Mouse (Mus musculus): ENCODE measurements around the gene 6430571L13Rik. TPM values are rescaled to one million over a fixed set of nuclear protein-coding genes. Genes with fewer than 3 reads are reported as not detected.

6430571L13Rik gene
- polyA plus RNA-seq, 1 experiment from 2014 or later: 0.90 TPM

DNA sequence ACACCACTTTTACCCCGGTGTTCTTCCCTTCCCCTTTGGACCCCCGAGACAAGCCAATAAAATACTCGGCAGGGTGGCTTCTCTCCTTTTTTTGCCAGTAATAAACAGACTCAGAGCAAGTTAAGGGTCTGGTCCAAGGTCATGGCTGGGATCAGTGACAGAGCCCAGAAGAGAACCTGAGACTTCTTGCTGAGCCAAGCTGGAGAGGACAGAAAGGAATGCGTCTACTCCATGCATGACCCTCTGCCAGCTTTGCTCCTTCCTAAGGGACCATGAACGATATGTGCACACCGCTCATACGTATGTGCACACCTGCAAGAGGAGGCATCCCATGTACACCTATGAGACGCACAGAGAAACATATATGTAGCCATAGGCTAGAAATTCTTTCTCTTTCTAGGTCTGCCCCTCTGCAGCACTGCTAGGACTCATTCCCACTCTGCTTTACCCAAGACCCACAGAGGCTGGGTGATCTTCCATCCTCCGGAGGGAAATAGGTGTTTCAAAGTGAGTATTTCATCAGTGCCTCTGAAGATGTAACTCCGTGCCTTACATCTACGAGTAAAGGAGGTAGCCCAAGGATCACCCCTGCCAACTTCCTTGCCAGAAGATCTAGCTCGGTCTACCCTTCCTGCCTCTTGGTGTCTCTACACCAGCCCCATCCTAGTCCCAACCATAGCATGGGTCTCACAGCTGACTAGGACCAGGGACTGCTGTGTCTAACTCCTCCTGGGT, 676 bp downstream of the 6430571L13Rik start:
- ATAC-seq (ENCODE audit: insufficient read depth, low FRiP score): no peak
- no peaks in the 10 kb centered on the region for H3K9me3 ChIP-seq (replicated peaks; ENCODE audit: control insufficient read depth, low read length)
- H3K4me2 ChIP-seq (ENCODE audit: low read depth, low read length): peak overlapping the region; percentile 86
- peak overlapping the region; percentile 76 for H3K9ac ChIP-seq (ENCODE audit: low read length)
- peaks cover 6% of the 10 kb centered on the region; the same call in 1 of the 2 replicates for H3K4me1 ChIP-seq (ENCODE audit: control insufficient read depth, insufficient read depth, low read length)
- no peak overlapping the region for H3K27ac ChIP-seq (ENCODE audit: low read length)
- H3K4me3 ChIP-seq (replicated peaks; ENCODE audit: low read length): peak overlapping the region; percentile 71
- peaks cover 6% of the 10 kb centered on the region; the same call in 1 of the 2 replicates for H3K27me3 ChIP-seq (ENCODE audit: control insufficient read depth, insufficient read depth, low read length)
- WGBS: 49% methylated on average over 12 of the region's 12 CpGs
- H3K36me3 ChIP-seq (ENCODE audit: control insufficient read depth, insufficient read depth, low read length): no peaks in the 10 kb centered on the region

DNA sequence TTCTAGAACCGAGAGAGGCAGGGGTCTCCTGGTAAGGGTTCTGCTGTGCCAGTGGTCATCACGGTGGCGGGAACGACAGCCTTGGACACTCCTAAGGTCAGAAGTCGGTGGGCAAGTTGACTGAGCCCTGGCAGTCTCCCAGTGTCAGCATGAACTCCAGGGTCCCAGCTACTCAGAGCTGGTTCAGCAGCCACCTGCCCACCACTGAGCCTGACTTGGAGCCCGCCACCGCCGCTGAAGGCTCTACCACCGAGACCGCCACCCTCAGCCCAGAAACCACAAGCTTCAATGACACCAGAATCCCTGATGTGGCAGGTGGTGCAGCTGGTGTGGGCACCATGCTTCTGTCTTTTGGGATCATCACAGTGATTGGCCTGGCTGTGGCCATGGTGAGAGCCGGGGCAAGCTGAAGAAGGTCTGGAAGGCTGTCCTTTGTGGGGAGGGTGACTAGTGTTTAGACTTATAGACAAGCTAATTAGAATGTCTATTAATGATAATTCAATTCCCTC, 1.9 kb downstream of the 6430571L13Rik start:
- WGBS: 82% methylated on average over 11 of the region's 11 CpGs
- ATAC-seq (ENCODE audit: insufficient read depth, low FRiP score): no peak
- Histone ChIP-seq H3K36me3 (ENCODE audit: control insufficient read depth, insufficient read depth, low read length) (no peaks in the 10 kb centered on the region), H3K4me1 (ENCODE audit: control insufficient read depth, insufficient read depth, low read length) (peaks cover 6% of the 10 kb centered on the region; the same call in 1 of the 2 replicates), H3K9me3 (replicated peaks; ENCODE audit: control insufficient read depth, low read length) (no peaks in the 10 kb centered on the region), H3K27me3 (ENCODE audit: control insufficient read depth, insufficient read depth, low read length) (peaks cover 6% of the 10 kb centered on the region; the same call in 1 of the 2 replicates), H3K4me2 (ENCODE audit: low read depth, low read length) (no peak overlapping the region), H3K9ac (ENCODE audit: low read length) (no peak overlapping the region), H3K27ac (ENCODE audit: low read length) (no peak overlapping the region), H3K4me3 (replicated peaks; ENCODE audit: low read length) (no peak overlapping the region)

DNA sequence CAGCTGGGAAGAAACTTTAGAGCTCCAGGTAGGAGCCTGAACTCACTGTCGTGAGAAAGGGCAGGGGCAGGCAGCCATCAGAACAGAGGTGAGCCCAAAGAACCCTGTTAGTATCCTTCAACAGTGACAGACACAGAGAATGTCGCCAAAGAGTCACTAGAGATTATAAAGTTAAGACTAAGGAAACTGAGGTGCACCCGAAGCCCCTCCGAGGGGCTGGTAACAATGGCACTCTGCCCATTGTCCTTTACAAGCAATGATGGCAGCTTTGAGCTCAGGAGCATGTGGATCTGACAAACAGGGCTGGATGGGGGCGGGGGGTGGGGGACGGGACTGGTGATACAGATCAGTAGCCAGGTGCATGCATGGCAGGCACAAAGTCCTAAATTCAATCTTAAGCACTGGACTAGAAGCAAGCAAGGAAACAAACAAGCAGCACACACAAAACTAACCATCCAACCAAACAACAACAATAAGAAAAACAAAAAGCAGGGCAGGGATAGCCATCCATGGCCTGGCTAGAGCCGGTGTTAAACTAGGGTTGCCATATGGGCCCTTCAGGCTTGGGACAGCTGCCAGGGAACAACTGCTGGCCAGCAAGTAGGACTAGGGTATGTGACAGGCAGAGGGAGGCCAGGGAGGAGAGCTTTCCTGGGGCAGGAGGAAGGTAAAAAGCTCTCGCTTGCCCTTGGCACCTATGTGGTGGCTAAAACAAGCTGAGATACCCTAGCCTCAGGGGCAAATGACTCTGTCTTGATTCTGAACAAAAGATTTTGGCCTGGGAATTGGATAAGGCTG, 2.9 kb downstream of the 6430571L13Rik start:
- Histone ChIP-seq H3K9me3 (replicated peaks; ENCODE audit: control insufficient read depth, low read length) (no peaks in the 10 kb centered on the region), H3K9ac (ENCODE audit: low read length) (0 out of 2 replicates have a peak overlapping the region, but pooled peaks have one; percentile 35), H3K4me2 (ENCODE audit: low read depth, low read length) (no peak overlapping the region), H3K4me1 (ENCODE audit: control insufficient read depth, insufficient read depth, low read length) (no peaks in the 10 kb centered on the region), H3K27me3 (ENCODE audit: control insufficient read depth, insufficient read depth, low read length) (peaks cover 6% of the 10 kb centered on the region; the same call in 1 of the 2 replicates), H3K27ac (ENCODE audit: low read length) (no peak overlapping the region), H3K4me3 (replicated peaks; ENCODE audit: low read length) (no peak overlapping the region), H3K36me3 (ENCODE audit: control insufficient read depth, insufficient read depth, low read length) (no peaks in the 10 kb centered on the region)
- 63% methylated on average over 8 of the region's 8 CpGs for WGBS
- ATAC-seq (ENCODE audit: insufficient read depth, low FRiP score): no peak

DNA sequence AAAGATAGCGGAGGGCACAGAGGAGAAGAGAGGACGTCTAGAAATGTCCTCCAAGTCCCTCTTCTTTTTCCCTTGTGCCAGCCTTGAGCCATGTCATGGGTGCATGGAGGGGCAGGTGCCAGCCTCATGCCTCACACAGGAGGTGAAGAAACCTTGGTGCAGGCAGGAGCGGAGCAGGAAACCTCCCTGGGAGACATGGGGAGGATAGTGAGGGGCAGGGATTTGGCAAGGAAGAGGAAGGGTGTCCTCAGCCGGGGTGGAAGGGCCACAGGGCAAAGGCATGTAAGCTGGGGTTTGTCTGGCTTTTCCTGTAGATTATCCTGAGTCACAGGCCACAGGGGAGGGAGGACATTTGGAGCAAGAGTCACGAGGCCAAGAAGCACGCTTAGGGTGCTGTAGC, 3.6 kb downstream of the 6430571L13Rik start:
- H3K36me3 ChIP-seq (ENCODE audit: control insufficient read depth, insufficient read depth, low read length): no peaks in the 10 kb centered on the region
- no peak overlapping the region for H3K27ac ChIP-seq (ENCODE audit: low read length)
- H3K4me1 ChIP-seq (ENCODE audit: control insufficient read depth, insufficient read depth, low read length): no peaks in the 10 kb centered on the region
- no peak overlapping the region for H3K9ac ChIP-seq (ENCODE audit: low read length)
- H3K9me3 ChIP-seq (replicated peaks; ENCODE audit: control insufficient read depth, low read length): no peaks in the 10 kb centered on the region
- H3K4me3 ChIP-seq (replicated peaks; ENCODE audit: low read length): no peak overlapping the region
- ATAC-seq (ENCODE audit: insufficient read depth, low FRiP score): no peak
- WGBS: 61% methylated on average over 6 of the region's 6 CpGs
- peaks cover 6% of the 10 kb centered on the region; the same call in 1 of the 2 replicates for H3K27me3 ChIP-seq (ENCODE audit: control insufficient read depth, insufficient read depth, low read length)
- H3K4me2 ChIP-seq (ENCODE audit: low read depth, low read length): no peak overlapping the region

DNA sequence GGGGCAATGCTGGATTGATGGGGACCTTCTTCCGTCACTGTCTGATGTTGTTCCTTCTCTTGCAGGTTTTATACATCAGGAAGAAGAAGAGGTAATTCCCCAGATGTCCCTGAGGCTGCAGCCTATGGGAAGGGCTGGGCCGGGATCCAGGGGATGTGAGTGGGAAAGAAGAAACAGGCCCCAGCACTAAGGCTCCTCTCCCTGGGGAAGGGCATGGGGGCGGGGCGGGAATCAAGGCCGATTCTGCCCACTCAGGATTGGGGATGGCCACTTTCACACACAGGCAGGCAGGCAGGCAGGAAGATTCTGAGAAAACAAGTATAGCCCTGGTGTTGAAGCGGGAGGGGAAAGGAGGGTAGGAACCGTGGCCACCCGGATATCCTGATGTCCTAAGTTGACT, 5.7 kb downstream of the 6430571L13Rik start:
- Histone ChIP-seq H3K4me2 (ENCODE audit: low read depth, low read length) (no peak overlapping the region), H3K4me3 (replicated peaks; ENCODE audit: low read length) (no peak overlapping the region), H3K9ac (ENCODE audit: low read length) (no peak overlapping the region), H3K27me3 (ENCODE audit: control insufficient read depth, insufficient read depth, low read length) (peaks cover 4% of the 10 kb centered on the region; the same call in 1 of the 2 replicates), H3K4me1 (ENCODE audit: control insufficient read depth, insufficient read depth, low read length) (no peaks in the 10 kb centered on the region), H3K9me3 (replicated peaks; ENCODE audit: control insufficient read depth, low read length) (no peaks in the 10 kb centered on the region), H3K27ac (ENCODE audit: low read length) (no peak overlapping the region), H3K36me3 (ENCODE audit: control insufficient read depth, insufficient read depth, low read length) (no peaks in the 10 kb centered on the region)
- ATAC-seq (ENCODE audit: insufficient read depth, low FRiP score): no peak
- 89% methylated on average over 8 of the region's 8 CpGs for WGBS

DNA sequence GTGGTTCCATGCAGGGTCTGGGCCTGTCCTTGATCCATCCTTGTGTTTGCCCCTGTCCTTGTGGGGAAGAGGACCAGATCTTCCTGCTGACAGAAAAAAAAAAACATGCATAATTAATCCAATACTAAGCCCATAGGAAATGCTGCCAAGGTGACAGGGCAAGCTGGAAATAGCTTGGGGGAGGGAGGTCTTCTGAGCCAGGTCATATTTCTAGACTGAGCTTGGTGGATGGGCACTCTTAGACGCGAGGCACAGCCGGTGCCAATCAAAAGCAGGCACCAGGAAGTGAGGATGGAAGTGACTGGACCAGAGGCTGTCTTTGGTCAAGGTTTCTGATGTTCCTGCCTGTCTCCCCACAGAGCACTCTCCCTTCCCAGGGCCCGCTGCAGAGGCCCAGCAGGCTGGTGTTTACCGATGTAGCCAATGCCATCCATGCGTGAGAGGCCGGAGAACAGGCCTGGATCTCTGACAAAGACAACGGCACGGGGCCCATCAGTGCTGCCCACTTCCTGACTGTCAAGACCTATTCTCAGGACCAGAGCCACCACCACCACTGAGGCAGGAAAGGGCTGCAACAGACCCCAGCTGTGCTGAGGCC, 7.3 kb downstream of the 6430571L13Rik start:
- no peaks in the 10 kb centered on the region for H3K9me3 ChIP-seq (replicated peaks; ENCODE audit: control insufficient read depth, low read length)
- no peak overlapping the region for H3K9ac ChIP-seq (ENCODE audit: low read length)
- no peak overlapping the region for H3K4me2 ChIP-seq (ENCODE audit: low read depth, low read length)
- H3K4me1 ChIP-seq (ENCODE audit: control insufficient read depth, insufficient read depth, low read length): no peaks in the 10 kb centered on the region
- H3K27ac ChIP-seq (ENCODE audit: low read length): no peak overlapping the region
- H3K36me3 ChIP-seq (ENCODE audit: control insufficient read depth, insufficient read depth, low read length): no peaks in the 10 kb centered on the region
- ATAC-seq (ENCODE audit: insufficient read depth, low FRiP score): no peak
- 71% methylated on average over 9 of the region's 9 CpGs for WGBS
- H3K4me3 ChIP-seq (replicated peaks; ENCODE audit: low read length): no peak overlapping the region
- no peaks in the 10 kb centered on the region for H3K27me3 ChIP-seq (ENCODE audit: control insufficient read depth, insufficient read depth, low read length)

DNA sequence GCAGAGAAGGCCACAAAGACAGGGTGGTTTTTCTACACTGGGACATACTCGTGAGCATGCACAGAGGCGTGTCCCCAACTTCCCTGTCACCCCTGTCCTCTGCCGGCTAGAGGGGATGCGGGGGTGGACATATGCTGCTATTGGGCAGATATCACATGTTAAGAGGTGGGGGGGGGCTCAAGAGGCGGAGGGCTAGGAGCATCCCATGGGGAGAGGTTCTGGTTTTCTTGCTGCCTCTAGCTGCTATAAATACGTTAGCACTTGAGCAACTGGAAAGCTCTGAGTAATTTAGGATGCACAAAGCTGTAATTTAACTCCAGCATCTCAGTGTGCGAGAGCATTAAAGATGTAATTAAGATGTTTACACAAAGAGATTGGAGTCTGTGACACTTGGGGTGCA, 8.9 kb downstream of the 6430571L13Rik start:
- Histone ChIP-seq H3K27ac (ENCODE audit: low read length) (no peak overlapping the region), H3K9ac (ENCODE audit: low read length) (no peak overlapping the region), H3K4me1 (ENCODE audit: control insufficient read depth, insufficient read depth, low read length) (no peaks in the 10 kb centered on the region), H3K36me3 (ENCODE audit: control insufficient read depth, insufficient read depth, low read length) (no peaks in the 10 kb centered on the region), H3K4me3 (replicated peaks; ENCODE audit: low read length) (no peak overlapping the region), H3K27me3 (ENCODE audit: control insufficient read depth, insufficient read depth, low read length) (no peaks in the 10 kb centered on the region), H3K4me2 (ENCODE audit: low read depth, low read length) (no peak overlapping the region), H3K9me3 (replicated peaks; ENCODE audit: control insufficient read depth, low read length) (no peaks in the 10 kb centered on the region)
- ATAC-seq (ENCODE audit: insufficient read depth, low FRiP score): no peak
- WGBS: 56% methylated on average over 7 of the region's 7 CpGs

DNA sequence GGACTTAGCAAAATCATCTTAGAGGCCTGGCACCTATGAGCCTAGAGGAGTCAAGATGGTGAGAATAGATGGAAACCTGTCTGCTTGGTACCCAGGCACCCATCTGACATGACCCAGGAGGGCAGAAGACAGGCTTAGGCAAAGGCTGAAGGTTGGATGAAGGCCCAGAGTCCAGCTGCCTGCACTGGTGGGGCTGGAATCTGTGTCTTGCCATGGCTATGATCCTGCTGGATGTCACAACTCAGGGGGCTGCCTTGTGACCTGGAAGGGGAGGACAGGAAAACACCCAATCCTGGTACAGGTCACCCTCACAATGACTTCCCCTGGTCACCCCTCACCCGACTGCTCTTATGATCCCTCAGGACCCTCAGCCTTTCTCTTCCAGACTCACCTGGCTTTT, 14.4 kb downstream of the 6430571L13Rik start:
- H3K9me3 ChIP-seq (replicated peaks; ENCODE audit: control insufficient read depth, low read length): no peaks in the 10 kb centered on the region
- ATAC-seq (ENCODE audit: insufficient read depth, low FRiP score): no peak
- no peak overlapping the region for H3K4me2 ChIP-seq (ENCODE audit: low read depth, low read length)
- no peak overlapping the region for H3K27ac ChIP-seq (ENCODE audit: low read length)
- H3K4me1 ChIP-seq (ENCODE audit: control insufficient read depth, insufficient read depth, low read length): no peaks in the 10 kb centered on the region
- H3K9ac ChIP-seq (ENCODE audit: low read length): no peak overlapping the region
- WGBS: 69% methylated on average over 1 of the region's 1 CpGs
- peaks cover 5% of the 10 kb centered on the region; the same call in 1 of the 2 replicates for H3K27me3 ChIP-seq (ENCODE audit: control insufficient read depth, insufficient read depth, low read length)
- H3K36me3 ChIP-seq (ENCODE audit: control insufficient read depth, insufficient read depth, low read length): no peaks in the 10 kb centered on the region
- H3K4me3 ChIP-seq (replicated peaks; ENCODE audit: low read length): no peak overlapping the region

All from stomach, embryonic 16.5 days (tissue).